Mouse (Mus musculus): ENCODE data around the gene Pgk2.
"Not testable (repeated sequence)": the region's sequence is repeated elsewhere in the genome, so short reads cannot be mapped to it uniquely, and the experiment has no call there.

The Pgk2 gene

GRCm38 (mm10) chr17:40208540-40208939 is at the start of gene Pgk2:
TSS of gene Pgk2 (minus strand) at chr17:40208640.
- DNase-seq = no peak

GRCm38 (mm10) chr17:40252487-40252886 is 44.0 kb upstream of the Pgk2 start:
- no peak for DNase-seq

- DNase-seq = no peak
Measured at GRCm38 (mm10) chr17:40242135-40242534, 33.7 kb upstream of the Pgk2 start, which contains the start of gene Crisp3. TSS of gene Crisp3 (minus strand) at chr17:40242288.

GRCm38 (mm10) chr17:40201803-40202202 is 6.6 kb downstream of the Pgk2 start:
- DNase-seq = not testable (repeated sequence)

GRCm38 (mm10) chr17:40190192-40190591 is 18.2 kb downstream of the Pgk2 start:
- DNase-seq = not testable (repeated sequence)

GRCm38 (mm10) chr17:40157729-40158359 is 50.6 kb downstream of the Pgk2 start:
- not testable (repeated sequence) for DNase-seq

Data from cerebellum, postnatal 25 days (tissue).